Comparison of ENCODE assay signal across 7 mouse cellular contexts in genomic region chr16:29945891-29946598, GRCm38 (mm10).
DNase-seq lines count a peak whose midpoint lies in the region; ATAC-seq and TF ChIP-seq lines count a peak whose summit lies in the region.

No protein-coding gene starts in this region.

- peaks cover 13% of the 10 kb centered on the region for H3K4me1 ChIP-seq in hindbrain, embryonic 16.5 days (ENCODE audit: control insufficient read depth, insufficient read depth, low read depth, low read length)
- peaks cover 56% of the 10 kb centered on the region for H3K4me1 ChIP-seq in limb, embryonic 10.5 days
- peaks cover 26% of the 10 kb centered on the region for H3K4me1 ChIP-seq in midbrain, embryonic 10.5 days
- peaks cover 14% of the 10 kb centered on the region for H3K4me1 ChIP-seq in spleen, adult 2 months (ENCODE audit: control insufficient read depth, insufficient read depth, insufficient read length)

- 3% methylated on average over 39 of the region's 39 CpGs for WGBS in hindbrain, embryonic 16.5 days
- WGBS in limb, embryonic 10.5 days: 1% methylated on average over 39 of the region's 39 CpGs
- 3% methylated on average over 39 of the region's 39 CpGs for WGBS in midbrain, embryonic 10.5 days
- 12% methylated on average over 39 of the region's 39 CpGs for WGBS in spleen, adult 2 months

- peak overlapping the region; percentile 42 for H3K4me3 ChIP-seq in hindbrain, embryonic 16.5 days (ENCODE audit: low read length)
- H3K4me3 ChIP-seq in limb, embryonic 10.5 days: peak overlapping the region; percentile 54
- H3K4me3 ChIP-seq in midbrain, embryonic 10.5 days: peak overlapping the region; percentile 54
- H3K4me3 ChIP-seq in spleen, adult 2 months (ENCODE audit: extremely low read depth, insufficient read depth, insufficient read length): peak overlapping the region; percentile 49; the same call in 1 of the 2 replicates

- H3K27me3 ChIP-seq in hindbrain, embryonic 16.5 days (replicated peaks; ENCODE audit: control insufficient read depth, insufficient read depth, low read length): peaks cover 3% of the 10 kb centered on the region
- 0 out of 2 replicates have a peak, but pooled peaks cover 8% of the 10 kb centered on the region for H3K27me3 ChIP-seq in limb, embryonic 10.5 days (ENCODE audit: low read depth, poor library complexity, severe bottlenecking)
- H3K27me3 ChIP-seq in midbrain, embryonic 10.5 days (ENCODE audit: low read depth, poor library complexity, severe bottlenecking): peaks cover 54% of the 10 kb centered on the region
- no peaks in the 10 kb centered on the region for H3K27me3 ChIP-seq in spleen, adult 2 months (ENCODE audit: control insufficient read depth, insufficient read depth, low read length)

- TF ChIP-seq POLR2A in spleen, adult 2 months (IDR thresholded peaks at IDR 0.05; ENCODE audit: low read depth, low read length): no peak

- no peaks in the 10 kb centered on the region for H3K9me3 ChIP-seq in hindbrain, embryonic 16.5 days (ENCODE audit: control insufficient read depth, low read length)
- no peaks in the 10 kb centered on the region for H3K9me3 ChIP-seq in limb, embryonic 10.5 days (replicated peaks)
- H3K9me3 ChIP-seq in midbrain, embryonic 10.5 days (replicated peaks): no peaks in the 10 kb centered on the region

- peak overlapping the region; percentile 56 for H3K9ac ChIP-seq in hindbrain, embryonic 16.5 days (ENCODE audit: low read depth, low read length)

- ATAC-seq in hindbrain, embryonic 16.5 days: peak; percentile 77

- no peak for TF ChIP-seq CTCF in spleen, adult 2 months (IDR thresholded peaks at IDR 0.05; ENCODE audit: extremely low read depth, insufficient read depth, insufficient read length, insufficient replicate concordance)

- no peaks in the 10 kb centered on the region for H3K36me3 ChIP-seq in hindbrain, embryonic 16.5 days (ENCODE audit: control insufficient read depth, insufficient read depth, low read length)
- no peaks in the 10 kb centered on the region for H3K36me3 ChIP-seq in limb, embryonic 10.5 days
- H3K36me3 ChIP-seq in midbrain, embryonic 10.5 days: no peaks in the 10 kb centered on the region
- H3K36me3 ChIP-seq in spleen, adult 2 months (ENCODE audit: control insufficient read depth, insufficient read depth, low read length): no peaks in the 10 kb centered on the region

- peak overlapping the region; percentile 81 for H3K4me2 ChIP-seq in hindbrain, embryonic 16.5 days (ENCODE audit: low read length)

- peak overlapping the region; percentile 49 for H3K27ac ChIP-seq in hindbrain, embryonic 16.5 days (ENCODE audit: low read depth, low read length)
- H3K27ac ChIP-seq in limb, embryonic 10.5 days: peak overlapping the region; percentile 92
- H3K27ac ChIP-seq in midbrain, embryonic 10.5 days (replicated peaks): peak overlapping the region; percentile 88
- H3K27ac ChIP-seq in spleen, adult 2 months (ENCODE audit: insufficient read depth, low read length): peak overlapping the region; percentile 65

- peak; percentile 79 to 83 for DNase-seq in adrenal gland, adult 18-20 months (ENCODE audit: low spot score in 2 of 2)
- peak; percentile 60 to 63 for DNase-seq in cerebellum, postnatal 36 days
- DNase-seq in gastrocnemius, adult 8-10 months (ENCODE audit: low spot score in 2 of 2): peak; percentile 79 to 88
- DNase-seq in limb, embryonic 10.5 days (ENCODE audit: low spot score): peak; percentile 82
- peak; percentile 70 for DNase-seq in midbrain, embryonic 10.5 days (ENCODE audit: low spot score)
- DNase-seq in spleen, adult 2 months (ENCODE audit: low read depth in 1 of 2, low spot score in 2 of 2): peak in 1 of 2 experiments; percentile 10
